Mouse (Mus musculus) embryo, embryonic 11 days (tissue): ENCODE results near the gene Cd9.

Experiments used
- DNase-seq: peaks from one replicate; pipeline ENCODE4 v3.0.0-alpha.2; 2015

The Cd9 gene

GRCm38 (mm10) chr6:125432522-125432921, 62.1 kb downstream of the Cd9 start:
- DNase-seq: no peak

GRCm38 (mm10) chr6:125430982-125431381, 63.6 kb downstream of the Cd9 start:
- no peak for DNase-seq

- no peak for DNase-seq
Observed at GRCm38 (mm10) chr6:125430358-125430958, 64.1 kb downstream of the Cd9 start.

GRCm38 (mm10) chr6:125429741-125430140, 64.8 kb downstream of the Cd9 start:
- no peak for DNase-seq

- DNase-seq: peak; percentile 90
Observed at GRCm38 (mm10) chr6:125426383-125427360, 67.9 kb downstream of the Cd9 start.

- DNase-seq: no peak
Observed at GRCm38 (mm10) chr6:125425205-125426090, 69.1 kb downstream of the Cd9 start.

- no peak for DNase-seq
Observed at GRCm38 (mm10) chr6:125424156-125424555, 70.4 kb downstream of the Cd9 start.

- DNase-seq: no peak
Observed at GRCm38 (mm10) chr6:125423507-125423906, 71.1 kb downstream of the Cd9 start.

GRCm38 (mm10) chr6:125423099-125423498, 71.5 kb downstream of the Cd9 start:
- no peak for DNase-seq

- peak; percentile 87 for DNase-seq
Observed at GRCm38 (mm10) chr6:125422051-125422822, 72.4 kb downstream of the Cd9 start.

- no peak for DNase-seq
Observed at GRCm38 (mm10) chr6:125420458-125421063, 74.0 kb downstream of the Cd9 start.

- peak; percentile 89 for DNase-seq
Observed at GRCm38 (mm10) chr6:125418744-125419143, 75.8 kb downstream of the Cd9 start.

- no peak for DNase-seq
Observed at GRCm38 (mm10) chr6:125413326-125413725, 81.3 kb downstream of the Cd9 start.

GRCm38 (mm10) chr6:125411661-125412060, 82.9 kb downstream of the Cd9 start:
- DNase-seq: no peak

- DNase-seq: no peak
Observed at GRCm38 (mm10) chr6:125410995-125411547, 83.5 kb downstream of the Cd9 start.

GRCm38 (mm10) chr6:125410551-125410950, 84.0 kb downstream of the Cd9 start:
- DNase-seq: no peak
